Mouse (Mus musculus) spleen, adult 2 months (tissue): Measurements from ENCODE around the gene Rps16.

Source experiments
- CTCF ChIP-seq: fragments of 200-500 bp; IDR thresholded peaks from 2 replicates; pipeline ENCODE4 v1.5.1; 2011; ENCODE audit warnings: mild to moderate bottlenecking, inconsistent platforms; ENCODE audit not compliant: insufficient read depth, insufficient read length, insufficient replicate concordance; ENCODE audit errors: extremely low read depth
- POLR2A ChIP-seq: fragments of 200-500 bp; IDR thresholded peaks from 2 replicates; pipeline ENCODE4 v1.6.1; 2011; ENCODE audit warnings: low read depth, low read length, inconsistent platforms

- TF ChIP-seq POLR2A (no peak), CTCF (peak; percentile 20; the same call in 1 of the 2 replicates)
Observed at GRCm38 (mm10) chr7:28301616-28302433, 48.6 kb upstream of the Rps16 start, which contains the start of gene Dll3.
